Mouse (Mus musculus): ENCODE data around the gene Capn7.

Gene Capn7

GRCm38 (mm10) chr14:31397353-31397752 lies 60.9 kb downstream of the Capn7 start:
- no peak for DNase-seq

GRCm38 (mm10) chr14:31397791-31398595 lies 61.6 kb downstream of the Capn7 start:
- no peak for DNase-seq

GRCm38 (mm10) chr14:31398819-31399218 lies 62.4 kb downstream of the Capn7 start:
- no peak for DNase-seq

- DNase-seq, result no peak
These were observed 62.8 kb downstream of the Capn7 start for GRCm38 (mm10) chr14:31399271-31399670.

- DNase-seq, result no peak
These were observed 63.8 kb downstream of the Capn7 start for GRCm38 (mm10) chr14:31400246-31400645.

- DNase-seq, result no peak
These were observed 64.5 kb downstream of the Capn7 start for GRCm38 (mm10) chr14:31400896-31401295.

- DNase-seq, result no peak
These were observed 65.5 kb downstream of the Capn7 start for GRCm38 (mm10) chr14:31401918-31402427.

GRCm38 (mm10) chr14:31402693-31403092 lies 66.3 kb downstream of the Capn7 start:
- DNase-seq, result no peak

GRCm38 (mm10) chr14:31403556-31403955 lies 67.1 kb downstream of the Capn7 start:
- no peak for DNase-seq

GRCm38 (mm10) chr14:31403995-31404394 lies 67.6 kb downstream of the Capn7 start:
- DNase-seq, result no peak

GRCm38 (mm10) chr14:31404663-31405062 lies 68.2 kb downstream of the Capn7 start:
- DNase-seq, result no peak

GRCm38 (mm10) chr14:31405652-31406051 lies 69.2 kb downstream of the Capn7 start:
- no peak for DNase-seq

- no peak for DNase-seq
These were observed 69.8 kb downstream of the Capn7 start for GRCm38 (mm10) chr14:31406154-31406810.

GRCm38 (mm10) chr14:31407208-31407607 lies 70.8 kb downstream of the Capn7 start:
- no peak for DNase-seq

GRCm38 (mm10) chr14:31407911-31408604 lies 71.6 kb downstream of the Capn7 start:
- DNase-seq, result no peak

- no peak for DNase-seq
These were observed 72.2 kb downstream of the Capn7 start for GRCm38 (mm10) chr14:31408666-31409065.

- no peak for DNase-seq
These were observed 73.8 kb downstream of the Capn7 start for GRCm38 (mm10) chr14:31410123-31410724.

- DNase-seq, result peak; percentile 79
These were observed 74.3 kb downstream of the Capn7 start for GRCm38 (mm10) chr14:31410737-31411136.

- DNase-seq, result no peak
These were observed 76.2 kb downstream of the Capn7 start for GRCm38 (mm10) chr14:31412651-31413056.

- DNase-seq, result no peak
These were observed 77.1 kb downstream of the Capn7 start for GRCm38 (mm10) chr14:31413475-31414086.

GRCm38 (mm10) chr14:31414235-31414966 lies 78.0 kb downstream of the Capn7 start:
- no peak for DNase-seq

- DNase-seq, result no peak
These were observed 78.5 kb downstream of the Capn7 start for GRCm38 (mm10) chr14:31414967-31415376.

Data from right cerebral cortex, postnatal 25 days (tissue).